Mouse (Mus musculus) left cerebral cortex, postnatal 14 days (tissue): ENCODE results near the gene Cyth1. TPM values are rescaled to one million over a fixed set of nuclear protein-coding genes. Genes with fewer than 3 reads are reported as not detected.

Experiments used
- DNase-seq, 2 experiments: peaks; one replicate each; pipeline ENCODE4 v3.0.0; 2021 to 2022; ENCODE audit warnings: low spot score in 2 of 2, mixed read lengths in 1 of 2
- intact Hi-C: fragments of 180-260 bp; cut with DNase I; formaldehyde crosslinking; loops from one replicate; pipeline ENCODE4 v1.15.1; 2025
- total RNA-seq, 2 experiments: library from RNA; stranded (reverse); gene quantifications; 2 replicates each; pipeline ENCODE4 v1.2.3; 2021

The Cyth1 gene
- total RNA-seq, 2 experiments from 2014 or later: 62.5 to 71.8 TPM

- no peak for DNase-seq
- intact Hi-C loops: no loop called here
Measured at GRCm38 (mm10) chr11:118227650-118228049, 20.7 kb downstream of the Cyth1 start.

- no peak for DNase-seq
- intact Hi-C loops: no loop called here
Measured at GRCm38 (mm10) chr11:118226850-118227249, 21.5 kb downstream of the Cyth1 start.

GRCm38 (mm10) chr11:118225862-118226261 is 22.5 kb downstream of the Cyth1 start:
- intact Hi-C loops: no loop called here
- no peak for DNase-seq

DNA sequence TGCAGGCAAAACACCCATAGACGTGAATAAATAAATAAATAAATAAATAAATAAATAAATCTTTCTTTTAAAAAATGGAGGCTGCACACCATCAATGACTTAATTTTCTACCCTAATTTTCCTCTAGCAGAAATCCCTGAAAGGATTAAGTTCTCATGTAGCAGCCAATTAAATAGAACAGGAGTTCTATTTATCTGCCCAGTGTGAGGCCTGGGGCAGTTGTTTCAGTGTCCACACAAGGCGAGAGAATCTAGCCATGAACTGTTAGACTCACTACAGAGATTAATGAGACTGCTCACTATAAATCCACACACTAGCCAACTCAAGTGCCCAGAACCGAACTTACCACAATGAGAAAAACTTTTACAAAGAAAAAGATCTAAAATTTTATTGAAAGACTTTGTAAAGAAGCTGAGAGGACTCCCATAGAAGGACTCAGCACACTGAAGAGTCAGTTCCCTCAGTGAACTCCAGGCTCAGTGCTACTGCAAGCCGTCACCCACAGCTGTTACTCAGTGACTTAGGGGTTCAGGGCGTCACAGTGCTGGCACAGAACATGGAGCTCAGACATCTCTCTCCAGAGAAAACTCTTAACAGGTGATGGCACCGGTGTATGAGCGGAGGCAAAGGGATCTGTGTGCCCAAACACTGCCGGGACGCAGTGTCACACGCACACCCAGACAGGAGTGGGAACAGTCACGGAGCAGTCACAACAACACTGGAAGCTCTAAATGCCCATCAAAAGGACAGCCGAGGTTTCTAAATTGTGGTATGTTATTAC is 23.1 kb downstream of the Cyth1 start:
- intact Hi-C loops: no loop called here
- no peak for DNase-seq

DNA sequence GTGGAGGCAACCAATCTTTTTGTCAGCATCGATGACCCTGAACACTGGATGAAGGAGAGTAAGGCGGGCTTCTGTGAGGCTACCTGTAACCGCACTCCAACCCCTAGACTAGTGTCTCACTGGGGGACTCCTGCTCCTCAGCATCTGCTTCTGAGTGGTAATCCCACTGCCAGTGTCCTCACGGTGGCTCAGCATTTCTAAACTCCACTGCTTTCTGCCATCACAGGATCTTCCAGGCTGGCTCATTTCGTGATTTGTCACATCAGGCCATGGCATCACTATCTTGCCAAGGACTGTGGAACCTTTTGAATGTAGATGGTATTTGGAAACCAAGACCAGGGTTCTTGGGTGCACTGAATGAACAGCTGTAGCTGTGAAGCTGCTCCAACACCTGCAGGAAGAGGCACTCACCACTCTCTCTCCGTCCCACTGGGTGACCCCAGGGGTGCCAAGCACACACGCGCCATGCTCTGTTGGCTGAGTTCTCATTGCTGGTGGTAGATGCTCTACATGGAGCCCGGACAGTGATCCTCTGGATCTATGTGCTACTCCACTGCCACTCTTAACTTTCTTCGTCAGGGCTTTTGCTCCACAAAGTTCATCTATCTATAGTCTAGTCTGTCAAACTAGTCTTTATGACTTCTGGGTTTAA is 24.9 kb downstream of the Cyth1 start:
- intact Hi-C loops: loop anchor here (5.0 kb wide), 1 partner anchor 121 kb away; no protein-coding TSS in a partner anchor
- no peak for DNase-seq

DNA sequence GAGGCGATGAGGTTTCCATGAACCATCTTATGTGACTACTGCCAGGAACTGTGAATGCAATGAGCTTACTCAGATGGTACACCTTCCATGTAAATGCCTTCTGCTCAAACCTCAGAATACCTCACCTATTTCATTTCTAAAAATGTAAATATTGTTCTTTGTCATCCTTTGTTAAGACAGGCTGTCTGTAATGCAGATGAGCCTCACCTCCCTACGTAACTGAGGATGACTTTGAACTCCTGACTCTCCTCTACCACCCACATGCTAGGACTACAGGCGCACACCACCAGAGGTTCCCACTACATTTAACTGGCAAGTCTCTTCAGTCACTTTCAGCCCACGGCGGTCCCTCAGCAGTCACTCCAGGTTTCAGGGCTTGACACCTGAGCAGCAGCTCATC is 25.5 kb downstream of the Cyth1 start:
- DNase-seq: no peak
- intact Hi-C loops: loop anchor here (5.0 kb wide), 1 partner anchor 121 kb away; no protein-coding TSS in a partner anchor

DNA sequence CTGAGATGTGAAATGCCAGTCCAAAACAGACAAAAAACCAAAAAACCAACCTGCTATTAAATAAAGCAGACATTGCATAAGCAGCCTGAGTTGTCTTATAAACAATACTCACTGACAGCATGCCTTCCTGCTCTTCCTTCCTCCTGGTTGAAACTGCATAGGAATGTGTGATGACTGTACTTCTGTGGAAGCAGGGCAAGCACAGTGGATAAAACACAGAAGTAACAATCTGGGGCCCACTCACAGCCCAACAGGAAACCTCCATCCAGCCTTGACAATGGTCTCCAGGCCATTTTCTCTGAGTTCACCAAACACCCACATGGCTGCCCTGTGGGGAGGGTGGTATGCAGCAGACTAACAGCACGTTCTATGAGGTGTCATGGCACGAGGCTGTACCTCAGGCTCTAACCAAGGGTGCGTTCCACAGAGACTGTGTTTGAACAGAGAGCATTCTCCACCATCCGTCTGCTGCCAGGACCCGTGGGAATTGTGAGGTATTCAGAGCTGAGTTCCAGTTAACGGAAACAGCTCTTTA is 26.0 kb downstream of the Cyth1 start:
- intact Hi-C loops: loop anchor here (5.0 kb wide), 1 partner anchor 120 kb away; no protein-coding TSS in a partner anchor
- no peak for DNase-seq

- intact Hi-C loops: loop anchor here (5.0 kb wide), 1 partner anchor 118 kb away; no protein-coding TSS in a partner anchor
Measured at GRCm38 (mm10) chr11:118220561-118221262, 27.7 kb downstream of the Cyth1 start.

DNA sequence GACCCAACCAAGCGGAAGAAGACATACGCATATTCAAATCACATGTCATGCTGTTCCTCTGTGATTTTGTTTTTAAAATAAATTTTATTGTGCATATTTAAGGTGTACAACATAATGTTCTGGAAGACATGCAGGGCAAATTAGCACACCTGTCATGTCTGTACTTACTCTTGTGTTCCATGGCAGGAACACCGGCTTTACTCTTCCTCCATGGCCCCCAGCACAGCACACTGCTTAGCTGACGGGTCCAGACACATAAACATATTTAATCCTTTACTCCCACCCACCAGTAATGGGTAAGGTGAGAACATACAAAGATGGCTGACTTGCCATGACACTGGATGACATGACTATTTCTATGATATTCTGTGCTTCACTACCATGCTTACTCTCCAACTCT is 29.3 kb downstream of the Cyth1 start:
- intact Hi-C loops: loop anchor here (5.0 to 10.0 kb wide), 2 partner anchors 137 to 344 kb away; partner anchors contain the start of gene Tha1
- no peak for DNase-seq

More at GRCm38 (mm10) chr11:118220561-118221262, 27.7 kb downstream of the Cyth1 start:
- peak; percentile 68 to 84 for DNase-seq

DNA sequence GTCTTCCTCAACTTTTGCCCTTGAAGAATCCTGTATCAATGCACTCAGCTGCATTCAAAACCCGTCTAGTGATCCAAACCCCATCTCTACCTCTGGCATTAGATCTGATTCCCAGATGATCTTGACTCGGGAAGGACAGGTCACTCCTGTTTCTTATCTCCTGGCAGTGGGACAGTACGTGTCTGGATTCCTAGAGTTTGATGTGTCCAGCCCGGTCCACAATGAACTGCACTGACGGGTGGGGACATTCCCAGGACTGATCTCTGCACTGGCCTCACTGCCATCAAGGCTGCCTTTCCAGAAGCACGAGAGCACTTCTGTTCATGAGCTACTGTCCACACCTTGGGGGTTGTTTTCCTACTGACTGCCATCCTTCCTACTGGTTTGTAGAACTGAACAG is 31.9 kb downstream of the Cyth1 start:
- no peak for DNase-seq
- intact Hi-C loops: loop anchor here (5.0 to 10.0 kb wide), 2 partner anchors 134 to 342 kb away; partner anchors contain the start of gene Tha1

DNA sequence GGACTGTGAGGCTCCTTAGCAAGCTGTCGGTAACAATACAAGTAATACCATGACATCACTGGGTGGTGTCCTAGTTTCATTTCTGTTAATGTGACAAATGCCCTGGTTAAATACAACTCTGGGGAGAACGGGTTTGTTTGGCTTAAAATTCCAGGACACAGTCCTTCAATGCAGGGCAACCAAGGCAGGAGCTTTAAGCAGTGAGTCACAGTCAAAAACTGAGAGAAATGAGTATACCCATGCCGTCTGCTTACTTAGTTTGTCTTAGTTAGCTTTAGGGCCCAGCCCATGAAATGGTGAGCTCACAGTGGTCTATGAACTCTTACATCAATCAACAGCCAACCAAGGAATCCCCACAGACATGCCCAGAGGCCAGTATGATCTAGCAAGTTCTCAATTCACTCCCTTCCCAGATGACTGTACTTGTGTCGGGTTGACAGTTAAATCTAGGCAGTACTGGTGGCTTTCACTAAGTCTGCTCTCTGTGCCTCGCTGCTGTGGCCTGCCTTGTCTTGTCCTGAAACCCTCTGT is 32.4 kb downstream of the Cyth1 start:
- no peak for DNase-seq
- intact Hi-C loops: loop anchor here (5.0 to 10.0 kb wide), 2 partner anchors 134 to 341 kb away; partner anchors contain the start of gene Tha1

GRCm38 (mm10) chr11:118212636-118213112 is 35.7 kb downstream of the Cyth1 start:
- intact Hi-C loops: loop anchor here (10.0 kb wide), 1 partner anchor 338 kb away; the partner anchor contains the start of gene Tha1
- no peak for DNase-seq

DNA sequence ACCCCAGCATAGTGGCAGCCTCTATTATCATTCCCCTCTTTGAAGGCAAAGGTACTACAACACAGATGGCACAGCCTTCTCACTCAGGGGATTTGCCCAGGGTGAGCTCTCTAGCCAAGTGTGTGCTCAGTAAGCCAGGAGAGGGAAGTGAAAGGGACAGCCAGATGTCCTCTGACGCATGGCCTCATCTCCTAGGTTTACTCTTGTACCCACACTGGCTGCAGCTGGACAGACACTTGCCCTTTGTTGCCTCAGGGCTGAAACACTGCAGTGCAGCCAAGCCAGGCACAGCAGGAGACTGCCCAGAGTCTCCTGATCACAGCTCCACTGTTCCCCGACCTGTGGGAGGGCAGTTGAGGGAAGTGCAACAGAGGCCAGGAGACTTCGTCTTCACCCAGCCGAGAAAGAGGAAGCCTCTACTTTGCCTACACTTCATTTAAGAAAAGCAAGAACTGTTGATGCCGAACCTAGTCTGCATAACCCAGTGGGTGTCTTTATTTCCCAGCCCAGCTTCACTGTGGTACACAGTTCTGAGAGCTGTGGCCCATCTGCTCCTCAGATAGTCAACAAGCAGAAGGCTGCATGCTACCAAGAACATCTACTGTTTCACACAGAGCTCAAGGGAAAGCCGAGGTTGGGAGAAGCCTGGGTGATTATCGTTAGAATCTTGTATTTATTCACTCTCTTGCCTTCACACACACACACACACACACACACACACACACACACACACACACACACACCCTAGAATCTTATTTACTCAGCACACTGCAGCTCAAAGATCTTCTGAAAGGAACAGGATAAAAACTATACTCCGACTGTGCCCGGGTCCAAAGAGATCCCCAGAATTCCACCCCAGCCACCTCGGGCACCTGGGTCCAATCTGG is 36.4 kb downstream of the Cyth1 start:
- peak; percentile 58 to 80 for DNase-seq
- intact Hi-C loops: loop anchor here (10.0 kb wide), 1 partner anchor 337 kb away; the partner anchor contains the start of gene Tha1

- intact Hi-C loops: loop anchor here (10.0 kb wide), 1 partner anchor 336 kb away; the partner anchor contains the start of gene Tha1
- no peak for DNase-seq
Measured at GRCm38 (mm10) chr11:118210962-118211361, 37.4 kb downstream of the Cyth1 start.

GRCm38 (mm10) chr11:118210116-118210515 is 38.3 kb downstream of the Cyth1 start:
- intact Hi-C loops: loop anchor here (10.0 kb wide), 1 partner anchor 335 kb away; the partner anchor contains the start of gene Tha1
- DNase-seq: peak; percentile 60 to 74

DNA sequence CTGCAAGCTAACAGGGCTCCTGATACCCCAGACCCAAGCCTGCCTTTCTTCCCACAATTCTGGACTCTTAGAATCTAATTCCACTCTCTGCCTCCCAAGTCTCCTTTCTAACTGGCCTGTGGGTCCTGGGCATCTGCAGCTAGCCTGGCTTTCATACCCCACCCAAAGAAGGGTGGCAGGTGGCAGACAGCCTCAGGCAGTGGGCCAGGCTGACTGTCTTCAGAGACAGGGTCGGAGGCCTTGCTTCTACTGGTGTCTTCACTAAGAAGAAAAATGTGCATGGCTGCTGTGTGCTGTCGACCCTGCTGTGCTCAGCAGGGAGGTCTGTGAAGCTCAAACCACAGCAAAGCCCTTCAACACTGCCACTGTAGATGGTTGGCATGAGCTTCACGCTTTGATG is 39.0 kb downstream of the Cyth1 start:
- no peak for DNase-seq
- intact Hi-C loops: no loop called here

DNA sequence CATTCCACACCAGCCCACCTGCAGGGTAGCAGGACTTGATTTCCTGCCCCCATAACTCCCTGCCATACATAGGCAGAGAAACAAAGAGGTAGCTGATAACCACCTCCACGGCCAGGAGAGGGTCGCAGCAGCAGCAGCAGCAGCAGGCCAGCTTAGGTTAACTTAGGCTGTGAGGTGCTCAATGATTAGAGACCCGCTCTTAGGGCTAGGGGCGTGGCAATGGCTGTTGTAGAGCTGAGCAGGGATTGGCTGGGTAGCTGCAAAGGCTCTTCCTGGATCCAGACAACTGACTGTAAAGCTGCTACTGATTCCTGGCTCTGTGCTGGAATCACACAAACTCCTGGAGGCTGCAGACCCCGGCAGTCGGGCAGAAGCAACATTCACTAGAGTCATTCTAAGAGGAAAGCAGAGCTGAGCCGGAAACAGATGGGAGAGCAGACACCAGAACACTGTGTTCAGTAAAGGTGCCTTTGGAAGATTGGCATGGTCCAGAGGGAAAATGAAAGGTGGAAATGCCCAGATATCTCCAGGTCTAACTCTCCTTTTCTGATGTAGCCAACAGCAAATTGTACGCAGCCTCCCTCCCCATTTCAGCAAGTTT is 39.6 kb downstream of the Cyth1 start:
- intact Hi-C loops: no loop called here
- no peak for DNase-seq
